Mouse (Mus musculus): ENCODE results near the gene Cxcl9. TPM values are rescaled to one million over a fixed set of nuclear protein-coding genes. Genes with fewer than 3 reads are reported as not detected.
A peak's percentile ranks its signal among the peaks of the same experiment; 100 is the strongest.

The Cxcl9 gene
- total RNA-seq, 2 experiments from 2014 or later: 1.4 to 2.7 TPM

DNA sequence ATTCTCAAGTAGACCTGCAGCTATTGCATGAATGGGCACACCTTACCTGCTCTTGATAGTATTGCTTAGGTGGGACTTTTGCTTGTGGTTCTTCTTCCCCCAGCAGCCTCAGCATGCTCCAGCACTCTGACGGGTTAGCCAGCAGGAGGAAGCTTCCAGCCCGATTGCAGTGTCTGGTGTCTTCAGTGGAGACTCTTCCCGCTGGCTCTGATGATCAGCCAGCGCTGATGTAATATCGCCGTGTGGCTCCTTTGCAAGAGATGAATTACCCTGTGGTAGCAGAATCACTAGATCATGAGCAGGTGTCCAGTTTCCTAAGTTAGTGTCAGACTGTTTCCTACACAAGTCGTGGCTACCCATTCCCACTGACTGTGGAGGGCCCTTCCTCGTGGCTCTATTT is 17.1 kb upstream of the Cxcl9 start:
- intact Hi-C loops (cut with DNase I): no loop called here
- no peak for DNase-seq

DNA sequence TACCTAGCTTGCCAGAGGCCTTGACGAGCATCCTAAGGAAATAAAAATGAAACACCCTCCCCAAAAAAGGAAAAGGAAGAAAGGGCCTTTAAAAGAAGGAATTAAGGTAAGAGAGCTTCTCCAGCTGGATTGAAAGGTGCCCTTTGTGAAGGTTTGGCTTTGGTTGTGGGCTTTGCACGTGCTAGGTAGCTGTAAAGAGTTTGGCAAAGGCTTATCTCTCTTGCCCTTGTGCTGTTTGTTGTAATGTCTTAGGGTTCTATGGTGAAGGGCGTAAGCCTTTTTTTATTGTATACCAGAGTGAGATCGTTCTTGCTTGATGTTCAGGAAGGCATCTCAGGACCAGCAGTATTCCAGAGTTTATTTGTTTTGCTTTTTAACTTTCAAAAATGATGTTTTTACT is 12.7 kb upstream of the Cxcl9 start:
- intact Hi-C loops (cut with DNase I): no loop called here
- no peak for DNase-seq

GRCm38 (mm10) chr5:92336743-92337142 is 8.9 kb upstream of the Cxcl9 start:
- intact Hi-C loops (cut with DNase I): no loop called here
- no peak for DNase-seq

GRCm38 (mm10) chr5:92332359-92332840 is 4.5 kb upstream of the Cxcl9 start:
- intact Hi-C loops (cut with DNase I): loop anchor here (2.0 kb wide), 1 partner anchor 20 kb away; no protein-coding TSS in a partner anchor

DNA sequence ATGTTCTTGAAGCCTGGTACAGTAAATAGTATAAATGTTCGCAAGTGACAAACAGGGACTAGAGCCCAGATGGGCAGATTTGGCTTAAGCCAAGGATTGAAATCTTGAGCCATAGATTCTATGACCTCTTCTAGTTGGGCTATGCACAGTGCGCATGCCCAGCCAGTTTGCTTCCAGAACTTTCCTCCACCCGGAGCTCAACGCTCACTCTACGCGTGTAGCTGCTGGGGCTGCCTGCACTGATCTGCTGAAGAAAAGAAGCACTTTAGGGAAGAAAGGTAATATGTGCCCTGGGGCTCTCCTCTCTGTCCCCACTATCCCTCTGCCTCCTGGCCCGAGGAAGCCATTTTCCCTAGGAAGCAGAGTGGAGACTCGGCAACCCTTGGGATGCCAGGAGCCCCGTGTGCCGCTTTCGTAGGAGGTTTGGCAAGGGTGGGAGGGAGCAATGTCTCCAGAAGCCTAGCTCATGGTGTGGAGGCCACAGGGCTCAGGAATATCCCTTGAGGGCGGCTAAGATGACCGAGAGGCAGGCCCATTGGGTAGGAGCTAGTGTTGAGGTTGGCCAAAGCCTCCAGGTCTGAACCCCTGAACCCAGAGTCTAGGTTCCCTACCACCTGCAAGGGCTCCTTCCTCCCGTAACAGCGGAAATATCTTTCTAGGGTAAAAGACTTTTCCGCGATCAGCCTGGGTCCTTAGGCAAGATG is 3.9 kb upstream of the Cxcl9 start, which contains the start of gene Art3:
Gene Art3, plus strand, starts transcription at position 193 of the 704 bp plus-strand sequence.
- intact Hi-C loops (cut with DNase I): loop anchor here (2.0 kb wide), 2 partner anchors 17 to 19 kb away; partner anchors contain the start of gene Cxcl10
- no peak for DNase-seq

More at GRCm38 (mm10) chr5:92332359-92332840, 4.5 kb upstream of the Cxcl9 start:
- peak; percentile 53 to 65 for DNase-seq

- intact Hi-C loops (cut with DNase I): loop anchor here (2.0 kb wide), 1 partner anchor 18 kb away; the partner anchor contains the start of gene Cxcl10
- DNase-seq: no peak
These were observed 3.2 kb upstream of the Cxcl9 start for GRCm38 (mm10) chr5:92331122-92331521.

- DNase-seq: no peak
- intact Hi-C loops (cut with DNase I): no loop called here
These were observed 512 bp downstream of the Cxcl9 start for GRCm38 (mm10) chr5:92327367-92327766.

GRCm38 (mm10) chr5:92323264-92323663 is 4.6 kb downstream of the Cxcl9 start:
- DNase-seq: peak; percentile 68 to 73
- intact Hi-C loops (cut with DNase I): no loop called here

DNA sequence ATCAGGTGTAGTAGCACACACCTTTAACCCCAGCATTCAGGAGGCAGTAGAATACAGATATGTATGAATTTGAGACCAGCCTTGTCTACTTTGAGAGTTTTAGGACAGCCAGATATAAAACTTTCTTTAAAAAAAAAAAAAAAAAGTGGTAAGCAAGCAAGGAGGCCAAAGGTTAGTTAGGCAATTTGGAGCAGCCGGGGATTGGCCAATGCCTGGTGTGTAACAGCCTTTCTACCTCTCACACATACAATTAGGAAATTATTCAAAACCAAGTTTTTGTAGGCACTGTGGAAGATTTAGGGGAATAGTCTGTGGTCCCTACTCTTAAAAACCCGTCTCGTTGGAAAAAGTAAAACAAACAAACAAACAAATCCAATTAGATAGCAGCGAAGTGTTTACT is 5.3 kb downstream of the Cxcl9 start:
- no peak for DNase-seq
- intact Hi-C loops (cut with DNase I): no loop called here

DNA sequence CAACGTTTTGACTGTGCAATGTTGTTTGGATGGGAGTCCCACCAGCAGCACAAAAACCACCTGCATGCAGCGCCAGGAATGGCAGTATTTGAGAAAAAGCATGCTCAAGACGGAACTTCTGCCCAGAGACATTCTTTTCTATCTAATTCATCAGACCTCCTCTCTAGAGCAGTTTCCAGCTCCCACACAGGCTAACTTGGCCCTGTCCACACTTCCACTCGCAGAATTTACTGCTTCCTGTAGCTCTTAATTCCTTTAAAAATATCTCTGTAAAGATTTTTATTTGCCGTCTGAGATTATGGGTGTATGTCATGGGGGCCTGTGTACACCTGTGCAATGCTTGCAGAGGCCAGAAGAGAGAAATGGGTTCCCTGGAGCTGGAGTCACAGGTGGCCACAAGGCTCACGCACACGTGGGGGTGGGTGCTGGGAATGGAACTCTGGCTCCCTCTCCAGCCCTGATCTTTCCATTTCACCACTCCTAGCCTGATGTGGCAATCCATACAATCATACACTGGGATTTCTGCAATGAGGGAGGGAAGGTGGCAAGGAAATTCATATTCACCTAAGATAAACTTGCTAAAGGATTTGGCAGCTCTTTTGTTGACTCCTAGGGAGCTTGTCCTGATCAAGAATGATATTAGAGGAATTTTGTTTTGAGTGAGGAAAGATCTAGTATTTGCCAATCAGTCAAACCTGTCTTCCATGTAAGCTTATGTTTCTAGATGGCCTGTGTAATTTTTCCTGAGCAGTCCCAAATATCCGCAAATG is 6.1 kb downstream of the Cxcl9 start:
- DNase-seq: no peak
- intact Hi-C loops (cut with DNase I): no loop called here

DNA sequence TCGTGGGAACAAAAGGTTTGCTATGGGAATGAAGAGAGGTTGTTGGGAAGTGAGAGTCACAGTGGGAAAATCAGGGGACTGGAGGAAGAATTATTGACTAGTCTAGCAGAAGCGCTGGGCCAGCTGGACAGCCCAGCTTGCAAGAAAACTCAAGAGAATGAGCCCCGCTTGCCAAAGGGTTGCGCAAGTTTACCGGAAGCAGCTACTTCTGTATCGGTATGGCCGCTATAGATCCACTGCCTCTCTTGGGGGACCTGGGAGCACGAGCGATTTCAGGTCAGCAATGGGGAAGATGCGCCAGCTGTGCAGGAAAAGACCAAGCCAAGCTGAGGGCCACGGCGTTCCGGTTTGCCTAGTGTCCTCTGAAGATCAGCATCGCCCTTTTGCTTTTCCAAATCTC is 9.3 kb downstream of the Cxcl9 start:
- DNase-seq: no peak
- intact Hi-C loops (cut with DNase I): no loop called here

- DNase-seq: no peak
- intact Hi-C loops (cut with DNase I): no loop called here
These were observed 9.8 kb downstream of the Cxcl9 start for GRCm38 (mm10) chr5:92318119-92318518.

DNA sequence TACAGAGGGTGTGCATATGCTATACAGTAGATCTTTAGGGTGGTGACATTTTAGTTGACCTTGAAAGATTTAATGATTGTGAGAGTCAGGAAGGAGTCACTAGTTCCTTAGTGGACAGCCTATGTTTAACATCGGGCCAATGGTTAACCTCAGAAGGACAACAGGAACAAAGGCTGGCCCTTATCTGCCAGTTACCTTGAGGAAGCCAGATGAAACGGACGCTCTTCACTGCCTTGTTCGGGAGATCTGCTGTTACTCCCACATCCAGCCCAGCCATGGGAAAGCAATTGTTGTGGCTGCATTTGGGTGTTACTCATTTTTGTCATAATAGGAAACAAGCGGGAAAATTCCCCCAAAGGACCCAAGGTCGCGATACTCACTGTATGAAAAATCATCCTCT is 14.1 kb downstream of the Cxcl9 start:
- intact Hi-C loops (cut with DNase I): loop anchor here (2.0 to 5.0 kb wide), 2 partner anchors 19 to 194 kb away; partner anchors contain the start of gene Scarb2
- DNase-seq: no peak

DNA sequence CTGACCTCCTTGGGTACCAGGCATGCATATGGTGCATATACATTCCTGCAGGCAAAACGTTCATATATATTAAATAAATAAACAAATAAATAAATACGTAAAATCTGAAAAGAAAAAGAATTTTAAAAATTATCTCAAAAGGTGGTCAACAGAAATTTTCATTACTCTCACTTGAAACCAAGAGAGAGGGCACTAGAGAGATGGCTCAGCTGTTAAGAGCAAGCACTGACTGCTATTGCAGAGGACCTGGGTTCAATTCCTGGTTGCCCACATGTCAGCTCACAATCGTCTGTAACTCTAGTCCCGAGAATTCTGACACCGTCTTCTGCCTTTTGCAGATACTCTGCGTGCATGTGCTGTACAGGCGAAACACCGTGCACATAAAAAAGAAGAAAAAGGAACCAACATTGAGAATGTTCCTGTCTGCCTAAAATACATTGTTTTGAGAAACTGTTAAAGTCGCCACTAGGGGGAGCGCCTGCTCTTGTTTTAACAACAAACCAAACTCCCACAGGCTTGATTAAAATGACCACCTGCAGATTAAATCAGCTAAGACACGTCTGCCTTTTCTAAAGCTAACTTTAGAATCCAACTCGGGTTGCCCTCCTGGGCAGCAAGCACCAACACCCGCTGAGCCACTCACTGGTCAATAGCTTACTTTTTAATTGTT is 15.7 kb downstream of the Cxcl9 start:
- intact Hi-C loops (cut with DNase I): loop anchor here (1.0 to 5.0 kb wide), 3 partner anchors 21 to 195 kb away; partner anchors contain the start of gene Scarb2
- peak; percentile 88 to 92 for DNase-seq

- intact Hi-C loops (cut with DNase I): loop anchor here (1.0 to 5.0 kb wide), 3 partner anchors 31 to 197 kb away; partner anchors contain the start of genes Naaa and Scarb2
- peak; percentile 89 to 92 for DNase-seq
These were observed 18.0 kb downstream of the Cxcl9 start, which contains the start of gene Sdad1 for GRCm38 (mm10) chr5:92309681-92310511. Gene Sdad1 (minus strand): TSS chr5:92310479.

- intact Hi-C loops (cut with DNase I): no loop called here
- DNase-seq: no peak
These were observed 23.6 kb downstream of the Cxcl9 start for GRCm38 (mm10) chr5:92304291-92304690.

DNA sequence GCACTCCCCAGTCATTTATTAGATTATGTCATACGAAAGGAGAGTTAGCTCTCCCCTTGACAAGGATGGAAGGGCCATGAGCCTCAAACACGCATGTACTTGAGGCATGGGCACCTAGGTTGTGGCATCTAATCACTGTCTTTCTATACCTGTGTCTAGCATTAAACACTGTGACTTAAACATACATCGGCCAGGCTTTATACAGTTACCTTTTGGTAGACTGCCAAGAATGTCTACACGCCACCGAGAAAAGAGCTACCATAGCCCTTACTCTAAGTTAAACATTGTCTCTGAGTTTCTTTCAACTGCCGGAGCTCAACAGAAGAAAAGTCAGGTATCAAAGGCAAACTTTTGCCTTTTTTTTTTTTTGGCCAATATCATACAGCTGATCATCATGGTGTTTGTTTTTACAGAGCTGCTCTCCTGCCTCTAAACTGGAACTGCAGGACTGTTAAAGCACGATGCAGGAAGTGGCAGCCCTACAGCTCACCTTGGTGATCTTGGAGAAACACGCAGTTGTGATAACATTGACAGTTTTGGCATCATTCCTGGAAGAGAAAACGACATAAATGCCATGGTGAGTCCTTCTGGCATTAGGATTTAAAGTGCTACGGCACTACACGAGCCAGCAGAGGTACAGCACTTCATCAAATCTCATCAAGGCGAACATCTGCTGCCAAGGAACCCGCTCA is 25.6 kb downstream of the Cxcl9 start:
- intact Hi-C loops (cut with DNase I): no loop called here
- DNase-seq: no peak

DNA sequence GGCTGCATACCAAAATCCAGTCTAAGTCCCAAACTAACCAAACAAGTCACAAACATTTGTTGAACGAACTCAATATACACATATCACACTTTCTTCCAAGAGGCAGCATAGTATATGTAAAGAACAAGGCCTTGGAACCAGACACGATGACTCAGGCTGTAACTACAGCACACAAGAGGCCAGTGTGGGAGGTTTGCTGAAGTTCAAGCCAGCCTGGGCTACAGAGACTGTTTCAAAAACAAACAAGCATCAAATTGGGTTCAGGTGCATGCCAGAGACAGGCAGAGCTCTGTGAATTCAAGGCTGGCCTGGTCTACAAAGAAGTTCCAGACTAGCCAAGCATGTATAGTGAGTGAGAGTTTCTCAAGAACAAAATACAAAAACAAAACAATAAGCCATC is 33.4 kb downstream of the Cxcl9 start:
- DNase-seq: no peak
- intact Hi-C loops (cut with DNase I): no loop called here
